Mouse (Mus musculus): ENCODE measurements around the gene Mrps12. TPM values are rescaled to one million over a fixed set of nuclear protein-coding genes. Genes with fewer than 3 reads are reported as not detected.

The Mrps12 gene
- polyA plus RNA-seq, 1 experiment from 2014 or later, result 141 TPM

GRCm38 (mm10) chr7:28694966-28695511, 46.6 kb downstream of the Mrps12 start:
- H3K4me3 ChIP-seq (ENCODE audit: low read length), result no peak overlapping the region
- peak overlapping the region; percentile 70 for H3K4me2 ChIP-seq (replicated peaks; ENCODE audit: low read depth, low read length)
- no peak overlapping the region for H3K27ac ChIP-seq (ENCODE audit: low read length)
- H3K27me3 ChIP-seq (ENCODE audit: insufficient read depth, low read length), result no peaks in the 10 kb centered on the region
- no peaks in the 10 kb centered on the region for H3K36me3 ChIP-seq (ENCODE audit: insufficient read depth, low read length)
- ATAC-seq (ENCODE audit: low FRiP score, low TSS enrichment), result no peak
- H3K9ac ChIP-seq (replicated peaks; ENCODE audit: low read length), result no peak overlapping the region
- peaks cover 16% of the 10 kb centered on the region; the same call in 1 of the 2 replicates for H3K4me1 ChIP-seq (ENCODE audit: insufficient read depth, low read length)
- 48% methylated on average over 8 of the region's 8 CpGs for WGBS
- no peaks in the 10 kb centered on the region for H3K9me3 ChIP-seq (ENCODE audit: low read length)

- ATAC-seq (ENCODE audit: low FRiP score, low TSS enrichment), result no peak
- WGBS, result 6% methylated on average over 14 of the region's 14 CpGs
- H3K9me3 ChIP-seq (ENCODE audit: low read length), result no peaks in the 10 kb centered on the region
- 0 out of 2 replicates have a peak overlapping the region, but pooled peaks have one; percentile 15 for H3K9ac ChIP-seq (replicated peaks; ENCODE audit: low read length)
- peak overlapping the region; percentile 51 for H3K4me3 ChIP-seq (ENCODE audit: low read length)
- no peaks in the 10 kb centered on the region for H3K27me3 ChIP-seq (ENCODE audit: insufficient read depth, low read length)
- no peaks in the 10 kb centered on the region for H3K36me3 ChIP-seq (ENCODE audit: insufficient read depth, low read length)
- H3K27ac ChIP-seq (ENCODE audit: low read length), result no peak overlapping the region
- peaks cover 16% of the 10 kb centered on the region; the same call in 1 of the 2 replicates for H3K4me1 ChIP-seq (ENCODE audit: insufficient read depth, low read length)
- peak overlapping the region; percentile 70 for H3K4me2 ChIP-seq (replicated peaks; ENCODE audit: low read depth, low read length)
Observed at GRCm38 (mm10) chr7:28694423-28694822, 47.2 kb downstream of the Mrps12 start.

GRCm38 (mm10) chr7:28693321-28693966, 48.2 kb downstream of the Mrps12 start:
- ATAC-seq (ENCODE audit: low FRiP score, low TSS enrichment), result peak; percentile 82
- no peaks in the 10 kb centered on the region for H3K27me3 ChIP-seq (ENCODE audit: insufficient read depth, low read length)
- no peaks in the 10 kb centered on the region for H3K9me3 ChIP-seq (ENCODE audit: low read length)
- H3K4me3 ChIP-seq (ENCODE audit: low read length), result peak overlapping the region; percentile 51
- peaks cover 16% of the 10 kb centered on the region; the same call in 1 of the 2 replicates for H3K4me1 ChIP-seq (ENCODE audit: insufficient read depth, low read length)
- H3K27ac ChIP-seq (ENCODE audit: low read length), result 0 out of 2 replicates have a peak overlapping the region, but pooled peaks have one; percentile 8
- under 1% methylated on average over 36 of the region's 38 CpGs for WGBS
- H3K36me3 ChIP-seq (ENCODE audit: insufficient read depth, low read length), result no peaks in the 10 kb centered on the region
- H3K4me2 ChIP-seq (replicated peaks; ENCODE audit: low read depth, low read length), result peak overlapping the region; percentile 70
- peak overlapping the region; percentile 56 for H3K9ac ChIP-seq (replicated peaks; ENCODE audit: low read length)

- H3K9me3 ChIP-seq (ENCODE audit: low read length), result no peaks in the 10 kb centered on the region
- H3K27ac ChIP-seq (ENCODE audit: low read length), result 0 out of 2 replicates have a peak within 1 kb of the TSS, but pooled peaks have one; percentile 8
- no peaks in the 10 kb centered on the region for H3K36me3 ChIP-seq (ENCODE audit: insufficient read depth, low read length)
- H3K27me3 ChIP-seq (ENCODE audit: insufficient read depth, low read length), result no peaks in the 10 kb centered on the region
- H3K4me1 ChIP-seq (ENCODE audit: insufficient read depth, low read length), result peaks cover 16% of the 10 kb centered on the region; the same call in 1 of the 2 replicates
- peak within 1 kb of the TSS; percentile 56 for H3K9ac ChIP-seq (replicated peaks; ENCODE audit: low read length)
- peak; percentile 32; the same call in 1 of the 2 replicates for ATAC-seq (ENCODE audit: low FRiP score, low TSS enrichment)
- peak within 1 kb of the TSS; percentile 70 for H3K4me2 ChIP-seq (replicated peaks; ENCODE audit: low read depth, low read length)
- 36% methylated on average over 30 of the region's 30 CpGs for WGBS
- peak within 1 kb of the TSS; percentile 51 for H3K4me3 ChIP-seq (ENCODE audit: low read length)
Observed at GRCm38 (mm10) chr7:28692545-28693320, 48.9 kb downstream of the Mrps12 start, which contains the start of gene Fbxo27. Fbxo27 (plus strand) TSS chr7:28692849.

GRCm38 (mm10) chr7:28691075-28691474, 50.5 kb downstream of the Mrps12 start:
- Histone ChIP-seq H3K4me3 (ENCODE audit: low read length) (no peak overlapping the region), H3K36me3 (ENCODE audit: insufficient read depth, low read length) (no peaks in the 10 kb centered on the region), H3K4me2 (replicated peaks; ENCODE audit: low read depth, low read length) (no peak overlapping the region), H3K9ac (replicated peaks; ENCODE audit: low read length) (no peak overlapping the region), H3K4me1 (ENCODE audit: insufficient read depth, low read length) (peaks cover 16% of the 10 kb centered on the region; the same call in 1 of the 2 replicates), H3K27me3 (ENCODE audit: insufficient read depth, low read length) (no peaks in the 10 kb centered on the region), H3K9me3 (ENCODE audit: low read length) (no peaks in the 10 kb centered on the region), H3K27ac (ENCODE audit: low read length) (no peak overlapping the region)
- WGBS, result 54% methylated on average over 7 of the region's 7 CpGs
- ATAC-seq (ENCODE audit: low FRiP score, low TSS enrichment), result no peak

Other genes with a start within 250 kb of the Mrps12 start
- gene Ifnl2, start 231.4 kb downstream of the Mrps12 start, polyA plus RNA-seq (2015; fragmentation: Nextera tagmentation; extraction: Ambion mirVana), result not detected in 2 replicates
- gene Ifnl3, start 219.0 kb downstream of the Mrps12 start, polyA plus RNA-seq (2015; fragmentation: Nextera tagmentation; extraction: Ambion mirVana), result not detected in 2 replicates
- not detected in 2 replicates for gene Sycn, start 200.9 kb downstream of the Mrps12 start, polyA plus RNA-seq (2015; fragmentation: Nextera tagmentation; extraction: Ambion mirVana)
- gene Nccrp1, start 194.6 kb downstream of the Mrps12 start, polyA plus RNA-seq (2015; fragmentation: Nextera tagmentation; extraction: Ambion mirVana), result 0.18 TPM in 1 of 2 replicates, not detected in the other
- gene Samd4b, start 143.7 kb downstream of the Mrps12 start, polyA plus RNA-seq (2015; fragmentation: Nextera tagmentation; extraction: Ambion mirVana), result 16.7 and 20.7 TPM in 2 replicates
- gene Pak4, start 143.6 kb downstream of the Mrps12 start, polyA plus RNA-seq (2015; fragmentation: Nextera tagmentation; extraction: Ambion mirVana), result 78.4 and 79.6 TPM in 2 replicates
- gene Acp7, start 110.5 kb downstream of the Mrps12 start, polyA plus RNA-seq (2015; fragmentation: Nextera tagmentation; extraction: Ambion mirVana), result not detected in 2 replicates
- 7.0 and 7.2 TPM in 2 replicates for gene Fbxo27, start 49.0 kb downstream of the Mrps12 start, polyA plus RNA-seq (2015; fragmentation: Nextera tagmentation; extraction: Ambion mirVana)
- gene Fbxo17, start 25.0 kb downstream of the Mrps12 start, polyA plus RNA-seq (2015; fragmentation: Nextera tagmentation; extraction: Ambion mirVana), result 9.4 and 9.9 TPM in 2 replicates
- 32.8 and 34.2 TPM in 2 replicates for gene Sars2, start 172 bp upstream of the Mrps12 start, polyA plus RNA-seq (2015; fragmentation: Nextera tagmentation; extraction: Ambion mirVana)
- gene Ccer2, start 14.4 kb upstream of the Mrps12 start, polyA plus RNA-seq (2015; fragmentation: Nextera tagmentation; extraction: Ambion mirVana), result not detected in 2 replicates
- 67.3 and 75.0 TPM in 2 replicates for gene Sirt2, start 24.9 kb upstream of the Mrps12 start, polyA plus RNA-seq (2015; fragmentation: Nextera tagmentation; extraction: Ambion mirVana)
- gene Nfkbib, start 25.7 kb upstream of the Mrps12 start, polyA plus RNA-seq (2015; fragmentation: Nextera tagmentation; extraction: Ambion mirVana), result 48.5 and 53.2 TPM in 2 replicates
- gene Rinl, start 47.1 kb upstream of the Mrps12 start, polyA plus RNA-seq (2015; fragmentation: Nextera tagmentation; extraction: Ambion mirVana), result 7.0 and 7.7 TPM in 2 replicates
- gene Hnrnpl, start 66.7 kb upstream of the Mrps12 start, polyA plus RNA-seq (2015; fragmentation: Nextera tagmentation; extraction: Ambion mirVana), result 204 and 224 TPM in 2 replicates
- gene Ech1, start 83.4 kb upstream of the Mrps12 start, polyA plus RNA-seq (2015; fragmentation: Nextera tagmentation; extraction: Ambion mirVana), result 198 and 214 TPM in 2 replicates
- 10.8 and 12.8 TPM in 2 replicates for gene Lgals4, start 92.0 kb upstream of the Mrps12 start, polyA plus RNA-seq (2015; fragmentation: Nextera tagmentation; extraction: Ambion mirVana)
- 1.3 and 2.3 TPM in 2 replicates for gene Lgals7, start 122.0 kb upstream of the Mrps12 start, polyA plus RNA-seq (2015; fragmentation: Nextera tagmentation; extraction: Ambion mirVana)
- gene Capn12, start 139.6 kb upstream of the Mrps12 start, polyA plus RNA-seq (2015; fragmentation: Nextera tagmentation; extraction: Ambion mirVana), result 0.59 and 0.74 TPM in 2 replicates
- 360 and 374 TPM in 2 replicates for gene Actn4, start 220.5 kb upstream of the Mrps12 start, polyA plus RNA-seq (2015; fragmentation: Nextera tagmentation; extraction: Ambion mirVana)
- 406 and 407 TPM in 2 replicates for gene Eif3k, start 240.0 kb upstream of the Mrps12 start, polyA plus RNA-seq (2015; fragmentation: Nextera tagmentation; extraction: Ambion mirVana)
- gene Map4k1, start 240.2 kb upstream of the Mrps12 start, polyA plus RNA-seq (2015; fragmentation: Nextera tagmentation; extraction: Ambion mirVana), result 9.7 and 10.1 TPM in 2 replicates